Mouse (Mus musculus): ENCODE data around the gene Myt1l. TPM values are rescaled to one million over a fixed set of nuclear protein-coding genes. Genes with fewer than 3 reads are reported as not detected.

The Myt1l gene
- polyA plus RNA-seq, 1 experiment from 2014 or later, result 177 TPM

- H3K9me3 ChIP-seq, result no peaks in the 10 kb centered on the region
- ATAC-seq, result no peak
- 83% methylated on average over 2 of the region's 2 CpGs for WGBS
- H3K27me3 ChIP-seq, result 0 out of 2 replicates have a peak, but pooled peaks cover 2% of the 10 kb centered on the region
- no peak overlapping the region for H3K4me2 ChIP-seq (replicated peaks)
- no peaks in the 10 kb centered on the region for H3K36me3 ChIP-seq
- H3K4me1 ChIP-seq (replicated peaks), result peaks cover 8% of the 10 kb centered on the region
- no peak overlapping the region for H3K27ac ChIP-seq
- no peak overlapping the region for H3K4me3 ChIP-seq (replicated peaks)
- H3K9ac ChIP-seq (replicated peaks), result no peak overlapping the region
Observed at GRCm38 (mm10) chr12:29933501-29933900, 405.3 kb downstream of the Myt1l start.

GRCm38 (mm10) chr12:29934120-29934581 is 406.0 kb downstream of the Myt1l start:
- H3K36me3 ChIP-seq, result no peaks in the 10 kb centered on the region
- ATAC-seq, result no peak
- no peak overlapping the region for H3K4me3 ChIP-seq (replicated peaks)
- no peak overlapping the region for H3K4me2 ChIP-seq (replicated peaks)
- no peak overlapping the region for H3K9ac ChIP-seq (replicated peaks)
- 80% methylated on average over 8 of the region's 8 CpGs for WGBS
- H3K4me1 ChIP-seq (replicated peaks), result peaks cover 13% of the 10 kb centered on the region
- no peaks in the 10 kb centered on the region for H3K9me3 ChIP-seq
- H3K27me3 ChIP-seq, result 0 out of 2 replicates have a peak, but pooled peaks cover 2% of the 10 kb centered on the region
- no peak overlapping the region for H3K27ac ChIP-seq

- WGBS, result 30% methylated on average over 8 of the region's 8 CpGs
Observed at GRCm38 (mm10) chr12:29937308-29937707, 409.1 kb downstream of the Myt1l start, which contains the start of gene Pxdn. TSS of gene Pxdn (plus strand) at chr12:29937608.

DNA sequence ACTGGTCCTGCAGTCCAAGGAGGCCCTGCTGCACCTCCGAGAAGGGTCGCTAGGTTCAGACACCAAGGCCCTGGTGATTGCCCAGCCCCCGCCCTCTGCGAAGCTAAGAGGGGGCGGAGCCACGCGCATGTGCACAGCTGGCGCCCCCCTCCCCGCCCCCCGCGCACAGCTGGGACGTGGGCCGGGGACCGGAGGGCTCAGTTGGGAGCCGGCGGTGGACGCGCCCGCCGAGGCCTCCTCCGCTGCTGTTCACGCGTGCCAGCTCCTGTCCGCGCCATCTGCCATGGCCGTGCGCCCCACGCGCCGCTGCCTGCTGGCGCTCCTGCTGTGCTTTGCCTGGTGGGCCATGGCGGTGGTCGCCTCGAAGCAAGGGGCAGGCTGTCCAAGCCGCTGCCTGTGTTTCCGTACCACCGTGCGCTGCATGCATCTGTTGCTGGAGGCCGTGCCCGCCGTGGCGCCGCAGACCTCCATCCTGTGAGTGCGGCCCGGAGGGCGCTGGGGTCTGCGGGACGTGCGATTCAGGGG is 409.7 kb downstream of the Myt1l start:
- Histone ChIP-seq H3K27ac (peak overlapping the region; percentile 91), H3K4me1 (replicated peaks) (peaks cover 35% of the 10 kb centered on the region), H3K27me3 (0 out of 2 replicates have a peak, but pooled peaks cover 2% of the 10 kb centered on the region), H3K4me3 (replicated peaks) (peak overlapping the region; percentile 87), H3K9ac (replicated peaks) (peak overlapping the region; percentile 96), H3K36me3 (0 out of 2 replicates have a peak, but pooled peaks cover 4% of the 10 kb centered on the region), H3K9me3 (0 out of 2 replicates have a peak, but pooled peaks cover 5% of the 10 kb centered on the region), H3K4me2 (replicated peaks) (peak overlapping the region; percentile 92)
- peak; percentile 87 for ATAC-seq
- under 1% methylated on average over 38 of the region's 49 CpGs for WGBS

More at GRCm38 (mm10) chr12:29937308-29937707, 409.1 kb downstream of the Myt1l start, which contains the start of gene Pxdn:
- Histone ChIP-seq H3K27me3 (0 out of 2 replicates have a peak, but pooled peaks cover 2% of the 10 kb centered on the region), H3K9ac (replicated peaks) (peak within 1 kb of the TSS; percentile 96), H3K4me3 (replicated peaks) (peak within 1 kb of the TSS; percentile 87), H3K4me1 (replicated peaks) (peaks cover 35% of the 10 kb centered on the region), H3K4me2 (replicated peaks) (peak within 1 kb of the TSS; percentile 92), H3K27ac (peak within 1 kb of the TSS; percentile 91), H3K36me3 (no peaks in the 10 kb centered on the region), H3K9me3 (0 out of 2 replicates have a peak, but pooled peaks cover 2% of the 10 kb centered on the region)
- no peak for ATAC-seq

DNA sequence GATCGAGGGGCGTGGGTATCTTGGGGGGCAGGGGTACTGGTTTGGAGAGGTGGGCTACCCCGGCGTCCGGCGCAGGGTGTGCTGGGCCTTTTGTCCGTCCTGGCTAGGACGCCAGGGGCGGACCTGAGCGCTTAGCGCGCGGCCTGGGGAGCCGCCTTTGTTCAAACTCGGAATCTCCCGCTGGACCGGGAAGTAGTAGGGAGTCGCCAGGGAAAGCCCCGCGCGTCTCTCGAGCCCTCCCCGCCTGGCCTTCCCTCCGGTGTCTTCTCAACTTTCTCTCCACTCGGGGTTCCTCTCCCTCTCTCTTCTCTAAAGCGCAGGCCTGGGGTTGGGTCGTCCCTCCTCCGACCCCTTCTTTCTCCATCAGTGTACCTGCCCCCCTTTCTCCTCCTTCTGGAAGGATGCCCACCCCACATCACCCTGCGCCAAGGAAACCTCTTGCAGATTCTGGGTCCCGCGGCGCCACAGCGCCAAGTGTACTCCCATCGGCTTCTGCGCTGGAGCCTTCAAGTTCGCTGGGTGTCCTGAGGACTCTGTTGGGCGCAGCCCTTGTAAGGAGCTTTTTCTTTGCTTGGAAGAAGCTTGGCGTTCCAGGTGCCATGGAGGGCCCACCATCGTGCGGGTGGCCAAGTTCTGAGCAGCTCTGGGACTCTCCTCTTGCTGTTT is 410.3 kb downstream of the Myt1l start:
- H3K27me3 ChIP-seq, result 0 out of 2 replicates have a peak, but pooled peaks cover 2% of the 10 kb centered on the region

DNA sequence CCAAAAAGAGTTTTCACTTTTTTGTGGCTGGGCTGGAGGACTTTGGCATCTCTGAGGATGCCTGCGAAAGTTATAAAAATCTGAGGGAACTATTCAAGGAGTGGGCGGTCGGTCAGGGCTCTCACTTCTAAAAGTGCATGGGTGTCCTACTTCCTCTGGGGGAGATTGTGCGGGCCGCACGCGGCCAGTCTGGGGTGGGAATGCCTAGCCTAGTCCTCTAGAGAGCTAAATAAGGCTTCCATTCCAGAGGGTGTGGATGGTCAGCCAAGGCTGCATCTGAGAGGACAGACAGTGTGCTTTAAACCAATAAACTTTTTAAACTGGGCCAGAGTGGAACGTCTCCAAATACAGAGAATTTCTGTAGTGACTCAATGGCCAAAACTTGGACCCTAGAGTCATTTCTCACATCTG is 411.1 kb downstream of the Myt1l start:
- ATAC-seq, result no peak
- 10% methylated on average over 8 of the region's 8 CpGs for WGBS
- H3K27ac ChIP-seq, result no peak overlapping the region

More for the DNA sequence above, 410.3 kb downstream of the Myt1l start:
- Histone ChIP-seq H3K36me3 (0 out of 2 replicates have a peak, but pooled peaks cover 4% of the 10 kb centered on the region), H3K9ac (replicated peaks) (peak overlapping the region; percentile 96), H3K9me3 (0 out of 2 replicates have a peak, but pooled peaks cover 5% of the 10 kb centered on the region), H3K4me3 (replicated peaks) (peak overlapping the region; percentile 87), H3K27ac (peak overlapping the region; percentile 91), H3K4me2 (replicated peaks) (peak overlapping the region; percentile 92), H3K4me1 (replicated peaks) (peaks cover 35% of the 10 kb centered on the region)
- whole genome bisulfite sequencing, result under 1% methylated on average over 40 of the region's 40 CpGs
- ATAC-seq, result peak; percentile 85

GRCm38 (mm10) chr12:29942435-29942834 is 414.3 kb downstream of the Myt1l start:
- 98% methylated on average over 2 of the region's 2 CpGs for WGBS

More for the DNA sequence above, 411.1 kb downstream of the Myt1l start:
- Histone ChIP-seq H3K4me3 (replicated peaks) (peak overlapping the region; percentile 87), H3K4me2 (replicated peaks) (peak overlapping the region; percentile 92), H3K36me3 (0 out of 2 replicates have a peak, but pooled peaks cover 4% of the 10 kb centered on the region), H3K4me1 (replicated peaks) (peaks cover 35% of the 10 kb centered on the region), H3K27me3 (0 out of 2 replicates have a peak, but pooled peaks cover 2% of the 10 kb centered on the region), H3K9me3 (0 out of 2 replicates have a peak, but pooled peaks cover 5% of the 10 kb centered on the region), H3K9ac (replicated peaks) (peak overlapping the region; percentile 96)

DNA sequence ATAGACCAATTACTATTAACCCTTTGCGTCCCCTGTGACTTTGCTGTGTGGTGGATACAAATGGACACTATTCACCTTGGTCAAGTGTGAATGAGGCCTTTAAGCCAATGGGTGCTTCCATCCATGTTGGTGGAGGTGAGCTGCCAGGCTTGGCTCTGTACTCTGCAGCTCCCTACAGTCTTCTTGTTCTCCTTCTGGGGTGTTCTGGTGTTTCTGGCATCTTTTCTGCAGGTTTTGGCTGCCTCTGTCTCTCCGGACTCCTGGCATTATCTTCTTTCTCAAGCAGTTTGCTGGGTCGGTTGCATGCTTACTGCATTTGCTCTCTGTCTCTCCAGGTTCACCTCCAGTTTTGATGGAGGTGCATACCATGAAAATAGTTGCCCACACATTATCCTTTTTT is 416.5 kb downstream of the Myt1l start:
- Histone ChIP-seq H3K9me3 (0 out of 2 replicates have a peak, but pooled peaks cover 5% of the 10 kb centered on the region), H3K4me1 (replicated peaks) (peaks cover 29% of the 10 kb centered on the region), H3K27me3 (no peaks in the 10 kb centered on the region), H3K4me3 (replicated peaks) (no peak overlapping the region), H3K27ac (no peak overlapping the region), H3K36me3 (peaks cover 4% of the 10 kb centered on the region; the same call in 1 of the 2 replicates), H3K4me2 (replicated peaks) (no peak overlapping the region), H3K9ac (replicated peaks) (no peak overlapping the region)
- 87% methylated on average over 3 of the region's 3 CpGs for WGBS
- no peak for ATAC-seq

More at GRCm38 (mm10) chr12:29942435-29942834, 414.3 kb downstream of the Myt1l start:
- 0 out of 2 replicates have a peak, but pooled peaks cover 5% of the 10 kb centered on the region for H3K9me3 ChIP-seq
- H3K4me2 ChIP-seq (replicated peaks), result no peak overlapping the region
- H3K9ac ChIP-seq (replicated peaks), result no peak overlapping the region
- ATAC-seq, result no peak
- no peak overlapping the region for H3K27ac ChIP-seq
- H3K27me3 ChIP-seq, result no peaks in the 10 kb centered on the region
- no peak overlapping the region for H3K4me3 ChIP-seq (replicated peaks)
- H3K36me3 ChIP-seq, result 0 out of 2 replicates have a peak, but pooled peaks cover 4% of the 10 kb centered on the region
- peaks cover 42% of the 10 kb centered on the region for H3K4me1 ChIP-seq (replicated peaks)

GRCm38 (mm10) chr12:29945182-29945743 is 417.1 kb downstream of the Myt1l start:
- Histone ChIP-seq H3K4me2 (replicated peaks) (no peak overlapping the region), H3K9ac (replicated peaks) (no peak overlapping the region), H3K27ac (no peak overlapping the region), H3K27me3 (no peaks in the 10 kb centered on the region), H3K4me1 (replicated peaks) (peaks cover 25% of the 10 kb centered on the region), H3K36me3 (peaks cover 4% of the 10 kb centered on the region; the same call in 1 of the 2 replicates), H3K4me3 (replicated peaks) (no peak overlapping the region), H3K9me3 (0 out of 2 replicates have a peak, but pooled peaks cover 5% of the 10 kb centered on the region)
- no peak for ATAC-seq
- 89% methylated on average over 6 of the region's 6 CpGs for WGBS

GRCm38 (mm10) chr12:29951043-29951442 is 422.9 kb downstream of the Myt1l start:
- H3K27me3 ChIP-seq, result no peaks in the 10 kb centered on the region
- H3K36me3 ChIP-seq, result no peaks in the 10 kb centered on the region; the same call in 1 of the 2 replicates
- no peak overlapping the region for H3K27ac ChIP-seq
- H3K9me3 ChIP-seq, result no peaks in the 10 kb centered on the region
- H3K4me3 ChIP-seq (replicated peaks), result no peak overlapping the region
- 50% methylated on average over 6 of the region's 6 CpGs for WGBS
- no peak overlapping the region for H3K9ac ChIP-seq (replicated peaks)
- H3K4me2 ChIP-seq (replicated peaks), result no peak overlapping the region
- peaks cover 48% of the 10 kb centered on the region for H3K4me1 ChIP-seq (replicated peaks)
- ATAC-seq, result no peak

DNA sequence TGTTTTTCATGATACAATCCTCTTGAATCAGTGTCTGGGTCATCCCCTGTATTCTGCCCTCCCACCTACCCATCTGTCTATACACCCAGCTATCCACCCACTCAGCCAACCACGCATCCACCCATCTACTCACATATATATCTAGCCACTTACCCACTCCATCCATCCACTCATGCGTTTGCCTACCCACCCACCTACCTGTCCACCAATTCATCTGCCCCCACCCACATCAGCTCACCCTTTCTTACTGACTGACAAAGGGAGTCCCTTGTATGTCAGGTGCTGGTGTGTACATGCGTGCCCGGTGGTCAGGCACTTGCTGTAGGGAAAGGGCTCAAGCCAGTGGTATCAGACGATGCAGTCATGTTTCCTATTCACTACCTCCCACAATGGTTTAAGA is 423.3 kb downstream of the Myt1l start:
- H3K27me3 ChIP-seq, result no peaks in the 10 kb centered on the region
- H3K9me3 ChIP-seq, result no peaks in the 10 kb centered on the region
- peaks cover 45% of the 10 kb centered on the region for H3K4me1 ChIP-seq (replicated peaks)
- no peaks in the 10 kb centered on the region; the same call in 1 of the 2 replicates for H3K36me3 ChIP-seq
- no peak overlapping the region for H3K4me3 ChIP-seq (replicated peaks)
- H3K4me2 ChIP-seq (replicated peaks), result no peak overlapping the region
- H3K27ac ChIP-seq, result no peak overlapping the region
- H3K9ac ChIP-seq (replicated peaks), result no peak overlapping the region
- peak; percentile 38; the same call in 1 of the 2 replicates for ATAC-seq
- 85% methylated on average over 5 of the region's 5 CpGs for WGBS

Data from midbrain, embryonic 13.5 days (tissue).